Mouse (Mus musculus): ENCODE results near the gene Sat2. TPM values are rescaled to one million over a fixed set of nuclear protein-coding genes. Genes with fewer than 3 reads are reported as not detected.

Sat2 gene
- total RNA-seq (2023), result not detected

DNA sequence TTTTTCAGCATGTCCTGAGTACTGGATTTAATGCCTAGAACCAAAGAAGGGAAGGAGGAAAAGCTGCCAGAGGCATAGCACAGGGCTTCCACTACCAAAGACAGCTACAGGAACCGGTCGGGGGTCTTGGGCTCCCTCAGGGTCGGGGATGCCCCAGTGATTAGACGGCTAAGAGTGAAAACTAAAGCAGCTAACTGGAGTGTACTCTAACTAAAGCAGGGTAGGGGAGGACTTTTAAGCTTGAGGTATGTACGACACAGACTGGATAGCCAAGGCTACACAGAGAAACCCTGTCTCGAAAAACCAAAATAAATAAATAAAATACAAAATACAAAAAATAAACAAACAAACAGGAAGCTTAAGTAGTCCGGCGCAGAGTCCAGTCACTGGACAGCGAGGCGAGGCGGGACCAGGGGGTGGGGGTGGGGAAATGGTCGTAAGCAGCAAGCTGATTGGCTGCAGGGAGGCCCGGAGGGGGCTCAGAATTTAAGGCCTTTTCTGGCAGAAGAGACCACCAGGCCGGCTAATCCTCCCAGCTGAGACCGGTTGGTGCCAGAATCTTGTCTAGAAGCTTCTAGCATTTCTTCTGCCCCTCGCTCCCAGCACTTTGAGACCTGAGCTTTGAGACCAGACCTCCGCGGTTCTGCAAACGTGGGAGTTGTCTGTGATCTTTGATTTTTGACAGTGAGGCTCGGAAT, at the start of gene Sat2:
Sat2 (plus strand) TSS at position 454 of the 698 bp plus-strand sequence.

GRCm38 (mm10) chr11:69580091-69580514, 41.7 kb upstream of the Sat2 start, which contains the start of the genes Wrap53 and Trp53:
Gene Wrap53 (minus strand): TSS chr11:69580255.
Gene Trp53 (plus strand): TSS chr11:69580359.

GRCm38 (mm10) chr11:69605726-69606490, 15.9 kb upstream of the Sat2 start, which contains the start of gene Atp1b2:
Gene Atp1b2 (minus strand): TSS chr11:69605942.

GRCm38 (mm10) chr11:69617805-69618204, 4.0 kb upstream of the Sat2 start, which contains the start of gene Shbg:
Gene Shbg (minus strand): TSS chr11:69617905.

GRCm38 (mm10) chr11:69632284-69633089, 10.7 kb downstream of the Sat2 start, which contains the start of gene Fxr2:
Gene Fxr2 (plus strand): TSS chr11:69632990.

DNA sequence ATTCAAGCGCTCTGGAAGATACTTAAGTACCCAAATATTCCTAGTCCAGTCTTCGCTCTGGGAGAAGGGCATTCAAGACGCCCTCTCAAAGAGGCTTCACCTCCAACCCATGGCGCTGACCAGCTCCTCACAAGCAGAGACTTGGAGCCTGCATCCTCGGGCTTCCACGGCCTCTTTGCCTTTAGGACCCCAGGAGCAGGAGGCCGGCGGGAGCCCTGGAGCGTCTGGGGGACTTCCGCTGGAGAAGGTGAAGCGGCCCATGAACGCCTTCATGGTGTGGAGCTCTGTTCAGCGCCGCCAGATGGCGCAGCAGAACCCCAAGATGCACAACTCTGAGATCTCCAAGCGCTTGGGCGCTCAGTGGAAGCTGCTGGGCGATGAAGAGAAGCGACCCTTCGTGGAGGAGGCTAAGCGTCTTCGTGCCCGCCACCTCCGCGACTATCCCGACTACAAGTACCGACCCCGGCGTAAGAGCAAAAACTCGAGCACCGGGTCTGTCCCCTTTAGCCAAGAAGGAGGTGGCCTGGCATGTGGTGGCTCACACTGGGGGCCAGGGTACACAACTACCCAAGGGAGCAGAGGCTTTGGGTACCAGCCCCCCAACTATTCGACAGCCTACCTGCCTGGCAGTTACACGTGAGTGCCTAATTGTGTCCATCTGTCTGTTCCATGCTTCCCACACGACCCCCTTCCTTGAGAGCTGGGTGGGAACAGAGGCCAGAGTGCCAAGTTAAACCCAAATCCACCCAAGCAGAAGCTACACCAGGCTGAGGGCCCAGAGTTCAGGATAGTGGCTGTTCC, 33.6 kb downstream of the Sat2 start, which contains the start of gene Sox15:
Sox15 (plus strand) TSS at position 51 of the 801 bp plus-strand sequence.

DNA sequence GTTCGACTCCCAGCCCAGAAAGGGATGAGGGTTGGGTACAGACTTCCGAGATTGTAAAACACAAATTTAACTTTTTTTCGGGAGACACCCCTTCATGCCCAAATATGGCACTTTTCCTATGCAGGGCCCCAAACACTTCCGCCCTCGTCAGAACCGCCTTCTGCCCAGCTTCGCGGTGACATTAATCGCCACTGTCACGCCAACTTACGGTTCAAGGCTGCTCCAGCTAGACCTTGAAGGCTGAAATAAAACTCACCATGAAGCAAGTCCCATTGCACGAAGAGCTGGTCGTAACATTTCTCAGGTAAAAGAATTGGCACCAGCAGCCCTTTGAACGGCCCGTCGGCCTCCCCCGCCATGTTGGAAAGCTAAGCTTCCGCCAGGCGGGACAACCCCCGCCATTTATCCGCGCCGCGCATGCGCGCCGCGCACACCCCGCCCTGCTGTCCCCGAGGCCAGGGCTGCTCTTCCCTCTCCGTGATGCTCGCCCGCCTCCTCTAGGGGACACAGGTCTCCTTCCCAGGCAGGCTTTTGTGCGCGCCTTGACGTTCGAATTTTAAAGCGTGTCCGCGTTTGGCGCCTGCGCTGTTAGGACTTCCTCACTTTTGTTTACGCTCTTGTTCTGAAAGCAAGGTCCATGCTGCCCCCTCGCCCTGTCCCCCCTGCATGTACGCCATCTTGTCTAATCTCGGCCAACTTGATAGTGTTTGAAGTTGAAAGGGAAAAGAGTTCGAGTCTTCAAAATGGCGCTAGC, 40.6 kb downstream of the Sat2 start, which contains the start of gene Mpdu1:
Mpdu1 (minus strand) TSS at position 430 of the 754 bp plus-strand sequence.

GRCm38 (mm10) chr11:69665961-69666664, 44.3 kb downstream of the Sat2 start, which contains the start of gene Cd68:
Gene Cd68 (minus strand): TSS chr11:69666153.

DNA sequence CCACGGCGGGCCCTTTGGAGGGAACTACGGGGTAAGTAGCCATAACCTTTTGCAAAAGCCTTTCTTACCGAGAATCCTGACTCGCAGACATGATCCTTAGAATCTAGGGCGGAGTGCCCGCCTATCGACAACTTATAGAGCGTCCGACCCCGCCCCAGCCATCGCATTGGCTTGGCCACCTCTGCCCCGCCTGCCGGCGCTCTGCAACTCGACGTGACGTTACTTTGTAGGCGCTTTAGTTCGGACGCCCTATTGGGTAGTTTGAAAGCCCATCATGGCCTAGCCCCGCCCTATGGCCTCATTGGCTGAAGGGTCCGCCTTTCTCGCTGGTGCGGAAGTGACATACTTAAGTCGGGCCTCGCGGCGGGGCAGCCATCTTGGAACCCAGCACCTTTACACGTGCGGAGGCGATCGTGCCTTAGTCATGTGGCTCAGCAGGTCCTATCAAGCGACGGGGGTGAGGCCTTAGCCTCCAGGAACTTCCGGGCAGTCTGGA, 50.4 kb downstream of the Sat2 start, which contains the start of gene Eif4a1:
Eif4a1 (minus strand) TSS at position 213 of the 496 bp plus-strand sequence.

Other genes starting within 250 kb of the Sat2 start
- 29.4 TPM for gene Naa38, start 226.5 kb upstream of the Sat2 start, total RNA-seq (2023)
- gene Cyb5d1, start 226.4 kb upstream of the Sat2 start, total RNA-seq (2023), result 32.5 TPM
- gene Tmem88, start 223.8 kb upstream of the Sat2 start, total RNA-seq (2023), result 7.9 TPM
- 254 TPM for gene Kdm6b, start 208.3 kb upstream of the Sat2 start, total RNA-seq (2023)
- 0.59 TPM for gene Dnah2, start 72.9 kb upstream of the Sat2 start, total RNA-seq (2023)
- 0.23 TPM for gene Efnb3, start 61.8 kb upstream of the Sat2 start, total RNA-seq (2023)
- gene Wrap53, start 41.8 kb upstream of the Sat2 start, total RNA-seq (2023), result 7.5 TPM
- 112 TPM for gene Trp53, start 41.7 kb upstream of the Sat2 start, total RNA-seq (2023)
- gene Atp1b2, start 16.1 kb upstream of the Sat2 start, total RNA-seq (2023), result 0.91 TPM
- not detected for gene Shbg, start 4.1 kb upstream of the Sat2 start, total RNA-seq (2023)
- 64.1 TPM for gene Fxr2, start 11.0 kb downstream of the Sat2 start, total RNA-seq (2023)
- 0.70 TPM for gene Sox15, start 33.3 kb downstream of the Sat2 start, total RNA-seq (2023)
- 70.5 TPM for gene Mpdu1, start 40.6 kb downstream of the Sat2 start, total RNA-seq (2023)
- 9.1 TPM for gene Cd68, start 44.1 kb downstream of the Sat2 start, total RNA-seq (2023)
- gene Eif4a1, start 50.4 kb downstream of the Sat2 start, total RNA-seq (2023), result 715 TPM
- 110 TPM for gene Senp3, start 60.1 kb downstream of the Sat2 start, total RNA-seq (2023)
- gene Tnfsf13, start 63.8 kb downstream of the Sat2 start, total RNA-seq (2023), result not detected
- gene Tnfsf12, start 73.8 kb downstream of the Sat2 start, total RNA-seq (2023), result 0.76 TPM
- gene Tnfsfm13, start 74.1 kb downstream of the Sat2 start, total RNA-seq (2023), result not detected
- gene Polr2a, start 136.6 kb downstream of the Sat2 start, total RNA-seq (2023), result 169 TPM
- gene Slc35g3, start 139.9 kb downstream of the Sat2 start, total RNA-seq (2023), result not detected
- gene Zbtb4, start 143.9 kb downstream of the Sat2 start, total RNA-seq (2023), result 52.5 TPM
- 1.9 TPM for gene Chrnb1, start 173.9 kb downstream of the Sat2 start, total RNA-seq (2023)
- gene Fgf11, start 179.8 kb downstream of the Sat2 start, total RNA-seq (2023), result not detected
- gene Tmem102, start 183.6 kb downstream of the Sat2 start, total RNA-seq (2023), result not detected
- gene Gm39566, start 193.3 kb downstream of the Sat2 start, total RNA-seq (2023), result not detected
- not detected for gene Spem2, start 196.4 kb downstream of the Sat2 start, total RNA-seq (2023)
- not detected for gene Spem1, start 200.2 kb downstream of the Sat2 start, total RNA-seq (2023)
- 2.8 TPM for gene Nlgn2, start 215.8 kb downstream of the Sat2 start, total RNA-seq (2023)
- 14.5 TPM for gene Tmem256, start 216.5 kb downstream of the Sat2 start, total RNA-seq (2023)
- 10.6 TPM for gene Plscr3, start 224.4 kb downstream of the Sat2 start, total RNA-seq (2023)
- gene Tnk1, start 236.7 kb downstream of the Sat2 start, total RNA-seq (2023), result not detected